Mouse (Mus musculus) neural tube, embryonic 14.5 days (tissue): ENCODE measurements at regions not wholly inside any gene's neighbourhood (a gene's known extent, or its start where the extent isn't known, plus 50 kb on each side); places are given as distances from the start of the nearest gene placed in this dataset.

ENCODE experiments used
- ATAC-seq: fragments of 200-750 bp; cut with Nextera tagmentation; 2 replicates; pipeline ENCODE4 v1.8.0; 2017; ENCODE audit warnings: low read depth, mild to moderate bottlenecking, moderate TSS enrichment, moderate library complexity
- H3K27ac ChIP-seq: fragments of 300-500 bp; sonication (generic); 2 replicates; pipeline ENCODE4 v1.5.1; 2014; ENCODE audit warnings: low read depth, mild to moderate bottlenecking, control low read depth, low read length, moderate library complexity, mixed read lengths
- H3K27me3 ChIP-seq: fragments of 300-500 bp; sonication (generic); 2 replicates; pipeline ENCODE4 v1.6.1; 2014; ENCODE audit warnings: low read length; ENCODE audit not compliant: control insufficient read depth, insufficient read depth
- H3K36me3 ChIP-seq: fragments of 300-500 bp; sonication (generic); 2 replicates; pipeline ENCODE4 v1.6.1; 2014; ENCODE audit warnings: low read length, mixed read lengths; ENCODE audit not compliant: control insufficient read depth, insufficient read depth
- H3K4me1 ChIP-seq: fragments of 300-500 bp; sonication (generic); 2 replicates; pipeline ENCODE4 v1.6.1; 2014; ENCODE audit warnings: low read length; ENCODE audit not compliant: control insufficient read depth, insufficient read depth
- H3K4me2 ChIP-seq: fragments of 300-500 bp; sonication (generic); 2 replicates; pipeline ENCODE4 v1.6.1; 2014; ENCODE audit warnings: mild to moderate bottlenecking, low read depth, low read length, control low read depth
- H3K4me3 ChIP-seq: fragments of 300-500 bp; sonication (generic); 2 replicates; pipeline ENCODE4 v1.5.1; 2014; ENCODE audit warnings: low read depth, low read length, control low read depth, mixed read lengths
- H3K9ac ChIP-seq: fragments of 300-500 bp; sonication (generic); replicated peaks from 2 replicates; pipeline ENCODE4 v1.6.1; 2014; ENCODE audit warnings: low read depth, mild to moderate bottlenecking, control low read depth, low read length, mixed read lengths
- H3K9me3 ChIP-seq: fragments of 300-500 bp; sonication (generic); 2 replicates; pipeline ENCODE4 v1.6.1; 2016; ENCODE audit warnings: low read length; ENCODE audit not compliant: control insufficient read depth
- WGBS: fragments of 180-500 bp; shearing (Covaris S2); extraction: QIAGEN DNeasy Blood & Tissue Kit; methylation state at CpG from one replicate; pipeline ENCODE4 v1.1.7; 2014; 5-methylcytosine and 5-hydroxymethylcytosine counted together

DNA sequence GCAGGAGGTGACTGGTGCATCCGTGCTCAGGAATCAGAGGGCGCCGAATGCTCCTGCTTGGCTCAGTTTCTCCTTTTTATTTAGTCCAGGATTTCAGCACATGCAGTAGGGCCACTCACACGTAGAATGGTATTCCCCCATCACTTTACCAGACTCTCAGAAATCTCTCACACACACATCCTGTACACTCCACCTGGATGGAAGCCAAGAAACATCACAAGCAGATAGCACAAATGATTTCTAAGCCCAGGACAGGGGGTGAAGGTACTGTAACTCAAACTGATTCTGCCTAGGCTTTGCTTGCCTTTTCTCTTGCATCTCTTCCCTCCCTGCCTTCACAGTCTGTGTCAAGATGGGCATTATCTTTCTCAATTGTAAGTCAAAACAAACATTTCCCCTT is 301.6 kb downstream of the 1500009L16Rik start:
- ATAC-seq: no peak
- Histone ChIP-seq H3K9ac (no peak overlapping the region), H3K27me3 (no peaks in the 10 kb centered on the region), H3K27ac (no peak overlapping the region), H3K4me1 (no peaks in the 10 kb centered on the region), H3K4me3 (no peak overlapping the region), H3K4me2 (no peak overlapping the region), H3K9me3 (no peaks in the 10 kb centered on the region), H3K36me3 (no peaks in the 10 kb centered on the region)
- WGBS: 83% methylated on average over 4 of the region's 4 CpGs

DNA sequence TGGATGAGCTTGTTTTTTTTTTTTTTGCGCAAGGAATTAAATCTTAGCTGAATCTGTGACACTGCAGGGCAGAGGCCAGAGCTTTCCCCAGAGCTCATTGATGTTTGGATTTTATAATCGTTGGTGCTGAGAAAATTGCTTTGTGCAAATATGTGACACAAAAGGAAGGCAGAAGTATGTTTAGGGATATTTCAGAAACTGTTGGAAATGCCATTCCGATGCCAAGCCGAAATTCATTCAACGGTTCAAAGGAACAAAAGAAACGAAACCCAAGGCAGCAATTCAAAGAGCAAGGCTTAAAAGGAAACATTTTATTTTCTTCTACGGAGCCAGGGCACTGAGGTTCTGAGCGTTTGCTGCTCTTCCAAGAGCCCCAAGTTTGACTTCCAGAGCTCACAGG is 302.2 kb downstream of the 1500009L16Rik start:
- Histone ChIP-seq H3K27me3 (no peaks in the 10 kb centered on the region), H3K9ac (no peak overlapping the region), H3K9me3 (no peaks in the 10 kb centered on the region), H3K4me2 (no peak overlapping the region), H3K4me1 (no peaks in the 10 kb centered on the region), H3K4me3 (no peak overlapping the region), H3K27ac (no peak overlapping the region), H3K36me3 (no peaks in the 10 kb centered on the region)
- no peak for ATAC-seq
- 56% methylated on average over 8 of the region's 8 CpGs for WGBS

DNA sequence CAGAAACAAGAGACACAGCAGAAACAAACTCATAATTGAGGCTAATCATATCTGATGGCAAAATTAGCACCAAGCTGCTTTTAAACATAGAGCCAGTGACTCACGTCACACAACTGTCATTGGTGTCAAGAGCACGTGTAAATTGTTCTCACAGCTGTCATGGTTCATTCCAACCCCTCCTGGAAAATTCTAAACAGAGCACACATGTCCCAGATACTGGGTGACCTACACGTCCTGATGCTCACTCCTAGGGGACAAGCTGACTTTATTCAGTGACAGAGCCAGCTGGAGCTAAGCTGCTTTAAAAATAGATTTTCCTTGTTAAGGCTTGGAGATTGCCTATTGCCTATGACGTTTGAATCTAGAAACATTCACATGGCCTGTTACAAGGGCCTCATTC is 304.1 kb downstream of the 1500009L16Rik start:
- Histone ChIP-seq H3K27ac (no peak overlapping the region), H3K27me3 (no peaks in the 10 kb centered on the region), H3K9ac (no peak overlapping the region), H3K36me3 (no peaks in the 10 kb centered on the region), H3K9me3 (no peaks in the 10 kb centered on the region), H3K4me3 (no peak overlapping the region), H3K4me1 (no peaks in the 10 kb centered on the region), H3K4me2 (no peak overlapping the region)
- WGBS: 77% methylated on average over 4 of the region's 4 CpGs
- ATAC-seq: no peak

DNA sequence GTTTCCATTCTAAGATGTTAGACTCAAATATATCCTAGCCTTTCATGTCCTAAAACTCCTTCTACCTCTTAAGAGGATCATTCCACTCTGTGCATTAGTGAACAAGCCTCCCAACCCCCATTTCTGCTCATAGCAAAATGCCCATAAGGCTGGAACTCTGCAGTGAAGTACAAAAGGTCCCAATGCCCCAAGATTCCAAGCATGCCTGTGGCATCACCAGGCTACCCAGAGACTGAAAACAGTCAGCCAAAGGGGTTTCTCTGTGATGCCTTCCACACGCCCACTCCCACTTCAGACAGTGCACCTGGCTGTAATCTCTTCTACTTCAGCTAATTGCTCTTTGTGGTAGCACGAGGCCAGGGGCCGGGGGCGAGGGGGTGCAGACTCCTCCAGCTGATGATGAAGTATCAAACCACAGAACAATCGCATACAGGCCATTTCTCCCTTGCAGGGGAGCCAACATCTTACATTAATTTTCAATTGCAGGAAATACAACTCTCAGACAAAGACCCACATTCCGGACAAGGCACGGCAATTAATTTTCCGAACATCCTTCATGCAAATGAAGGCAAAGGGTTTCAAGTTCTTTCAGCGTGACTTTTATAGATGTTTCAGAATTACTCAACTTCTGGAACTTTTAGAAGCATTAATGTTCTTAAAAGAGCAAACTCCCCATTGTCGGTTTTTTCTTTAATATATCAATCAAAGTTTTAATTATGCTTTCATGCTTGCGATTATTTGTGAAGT is 313.6 kb downstream of the 1500009L16Rik start:
- H3K27me3 ChIP-seq: no peaks in the 10 kb centered on the region
- H3K9ac ChIP-seq: no peak overlapping the region
- H3K36me3 ChIP-seq: no peaks in the 10 kb centered on the region
- no peak for ATAC-seq
- no peak overlapping the region for H3K4me2 ChIP-seq
- H3K9me3 ChIP-seq: no peaks in the 10 kb centered on the region
- no peak overlapping the region for H3K4me3 ChIP-seq
- H3K4me1 ChIP-seq: no peaks in the 10 kb centered on the region
- 65% methylated on average over 11 of the region's 11 CpGs for WGBS
- no peak overlapping the region for H3K27ac ChIP-seq

DNA sequence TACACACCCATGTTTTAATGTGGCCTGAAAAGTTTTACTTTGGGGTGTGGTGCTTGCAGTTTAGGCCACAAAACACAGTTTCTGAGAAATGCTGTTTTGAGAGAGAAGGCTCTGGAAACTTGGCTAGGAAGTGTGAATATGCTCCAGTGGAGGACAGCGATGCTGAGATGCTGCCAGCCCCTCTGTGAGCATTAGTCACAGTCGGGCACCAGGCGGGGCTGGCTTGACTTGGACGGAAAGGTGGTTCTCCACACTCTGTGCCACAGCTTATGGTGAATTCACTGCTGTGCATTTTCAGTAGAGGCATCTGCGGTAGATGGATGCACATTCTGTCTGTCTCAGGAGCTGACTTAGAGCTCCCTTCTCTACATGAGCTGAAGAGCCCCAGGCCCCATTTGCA is 326.0 kb downstream of the 1500009L16Rik start:
- Histone ChIP-seq H3K36me3 (no peaks in the 10 kb centered on the region), H3K9me3 (no peaks in the 10 kb centered on the region), H3K4me2 (no peak overlapping the region), H3K27me3 (no peaks in the 10 kb centered on the region), H3K4me1 (no peaks in the 10 kb centered on the region), H3K9ac (no peak overlapping the region), H3K4me3 (no peak overlapping the region), H3K27ac (no peak overlapping the region)
- WGBS: 91% methylated on average over 5 of the region's 5 CpGs
- no peak for ATAC-seq

DNA sequence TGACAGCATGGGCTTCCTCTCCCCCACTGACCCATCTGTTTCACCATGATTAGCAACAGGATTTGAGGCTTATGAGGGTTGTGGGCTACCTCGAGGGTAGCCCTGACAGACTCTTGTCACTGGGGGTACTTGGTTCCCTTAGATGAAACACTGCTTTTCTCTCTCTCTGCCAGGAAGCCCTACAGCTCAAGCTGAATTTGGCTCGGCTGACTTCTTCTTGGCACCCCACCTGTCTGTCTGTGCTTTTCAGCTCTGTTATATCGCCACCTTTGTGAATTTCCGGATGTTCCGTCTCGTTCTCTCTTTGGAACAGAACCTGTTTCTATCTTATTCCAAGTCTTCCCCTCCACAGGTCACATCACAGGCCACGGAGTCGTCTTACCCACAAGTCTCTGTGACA is 330.0 kb downstream of the 1500009L16Rik start:
- 90% methylated on average over 8 of the region's 8 CpGs for WGBS
- no peaks in the 10 kb centered on the region for H3K9me3 ChIP-seq
- no peak overlapping the region for H3K27ac ChIP-seq
- no peaks in the 10 kb centered on the region for H3K27me3 ChIP-seq
- no peaks in the 10 kb centered on the region for H3K4me1 ChIP-seq
- H3K36me3 ChIP-seq: no peaks in the 10 kb centered on the region
- no peak for ATAC-seq
- H3K9ac ChIP-seq: no peak overlapping the region
- no peak overlapping the region for H3K4me2 ChIP-seq
- no peak overlapping the region for H3K4me3 ChIP-seq

DNA sequence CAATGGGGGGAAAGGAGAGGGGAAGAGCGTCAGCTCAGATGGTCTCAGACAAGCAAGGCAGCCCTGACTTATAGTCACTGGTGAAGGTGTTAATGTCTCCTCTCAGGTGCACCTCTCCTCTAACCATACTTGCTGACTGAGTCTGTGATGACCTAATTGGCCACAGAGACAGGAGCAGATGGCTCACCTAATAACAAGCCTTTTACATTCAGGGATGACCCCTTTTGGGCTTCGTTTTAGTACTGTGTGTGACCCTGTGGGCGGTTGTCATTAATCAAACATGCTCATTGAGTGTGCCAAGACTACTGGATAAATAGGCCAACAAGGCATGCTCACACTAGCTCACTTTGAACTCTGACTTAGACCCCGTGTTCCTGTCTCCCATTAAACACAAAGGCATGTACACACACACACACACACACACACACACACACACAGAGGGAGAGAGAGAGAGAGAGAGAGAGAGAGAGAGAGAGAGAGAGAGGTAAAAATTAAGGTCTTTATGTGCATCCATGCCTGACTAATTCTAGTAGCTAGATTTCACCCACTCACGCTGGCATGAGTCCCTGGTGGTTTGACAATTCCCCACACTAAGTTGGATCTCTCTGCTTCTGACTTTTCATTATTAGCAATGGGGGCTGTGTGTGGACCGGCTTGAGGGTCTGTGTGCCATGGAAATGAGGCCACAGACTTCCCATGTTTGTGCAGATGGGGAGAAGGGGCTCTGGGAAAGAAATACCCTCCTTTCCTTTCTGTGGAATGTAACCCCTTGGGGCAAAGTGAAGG is 332.1 kb downstream of the 1500009L16Rik start:
- no peak overlapping the region for H3K27ac ChIP-seq
- no peak overlapping the region for H3K9ac ChIP-seq
- WGBS: 45% methylated on average over 6 of the region's 6 CpGs
- no peaks in the 10 kb centered on the region for H3K9me3 ChIP-seq
- no peaks in the 10 kb centered on the region for H3K4me1 ChIP-seq
- no peak overlapping the region for H3K4me2 ChIP-seq
- no peak for ATAC-seq
- no peak overlapping the region for H3K4me3 ChIP-seq
- H3K36me3 ChIP-seq: no peaks in the 10 kb centered on the region
- H3K27me3 ChIP-seq: no peaks in the 10 kb centered on the region

DNA sequence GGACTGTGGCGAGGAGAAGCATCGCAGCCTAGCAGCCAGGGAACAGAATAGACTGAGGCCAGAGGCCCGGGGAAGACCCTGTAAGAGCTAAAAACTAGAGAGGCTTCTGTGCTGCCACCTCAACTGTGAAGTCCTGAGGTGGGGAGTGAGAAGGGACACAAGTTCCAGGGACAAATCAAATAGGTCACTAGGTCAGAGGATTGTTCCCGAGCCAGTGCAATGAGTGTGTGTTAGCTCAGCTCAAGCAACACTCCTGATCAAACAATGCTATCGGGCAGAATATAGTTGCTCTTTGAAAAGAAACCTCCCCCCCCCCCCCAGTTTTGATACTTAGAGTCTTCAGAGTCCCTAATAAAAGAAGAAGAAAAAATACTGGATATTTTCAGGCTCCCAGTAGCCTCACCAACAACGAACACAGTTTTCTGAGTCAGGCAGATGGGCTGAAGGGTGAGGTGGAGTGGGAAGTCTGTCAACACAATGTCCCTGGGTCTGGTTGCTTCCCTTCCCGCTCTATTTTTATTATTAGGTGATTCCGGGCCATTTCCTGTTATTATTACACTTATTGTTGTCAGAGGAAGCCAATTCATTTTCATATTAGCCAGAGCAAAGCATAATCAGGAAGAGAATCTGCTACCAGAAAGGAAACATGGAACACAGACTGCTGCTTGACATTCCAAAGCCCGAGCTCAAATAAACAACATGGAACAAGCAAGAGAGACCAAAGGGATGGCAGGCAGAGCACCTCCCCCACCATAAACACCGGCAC is 332.9 kb downstream of the 1500009L16Rik start:
- no peak overlapping the region for H3K4me2 ChIP-seq
- no peaks in the 10 kb centered on the region for H3K9me3 ChIP-seq
- no peak overlapping the region for H3K4me3 ChIP-seq
- 76% methylated on average over 10 of the region's 10 CpGs for WGBS
- no peaks in the 10 kb centered on the region for H3K36me3 ChIP-seq
- no peak overlapping the region for H3K27ac ChIP-seq
- no peaks in the 10 kb centered on the region for H3K27me3 ChIP-seq
- H3K9ac ChIP-seq: no peak overlapping the region
- H3K4me1 ChIP-seq: no peaks in the 10 kb centered on the region
- ATAC-seq: no peak
